Mouse (Mus musculus): ENCODE data around the gene Adgrf1.
"Not testable (repeated sequence)": the region's sequence is repeated elsewhere in the genome, so short reads cannot be mapped to it uniquely, and the experiment has no call there.

The Adgrf1 gene

GRCm38 (mm10) chr17:43266636-43267035 lies 3.5 kb upstream of the Adgrf1 start:
- peak; percentile 66 for DNase-seq (ENCODE audit: low read depth, low spot score)

- peak; percentile 77 for DNase-seq (ENCODE audit: low read depth, low spot score)
These were observed 2.9 kb upstream of the Adgrf1 start for GRCm38 (mm10) chr17:43267046-43267749.

GRCm38 (mm10) chr17:43276220-43276619 lies 6.1 kb downstream of the Adgrf1 start:
- DNase-seq (ENCODE audit: low read depth, low spot score) = no peak

- DNase-seq (ENCODE audit: low read depth, low spot score) = no peak
These were observed 7.1 kb downstream of the Adgrf1 start for GRCm38 (mm10) chr17:43277223-43277622.

- DNase-seq (ENCODE audit: low read depth, low spot score) = no peak
These were observed 9.5 kb downstream of the Adgrf1 start for GRCm38 (mm10) chr17:43279671-43280070.

- no peak for DNase-seq (ENCODE audit: low read depth, low spot score)
These were observed 12.2 kb downstream of the Adgrf1 start for GRCm38 (mm10) chr17:43282353-43282752.

- no peak for DNase-seq (ENCODE audit: low read depth, low spot score)
These were observed 12.7 kb downstream of the Adgrf1 start for GRCm38 (mm10) chr17:43282828-43283227.

- no peak for DNase-seq (ENCODE audit: low read depth, low spot score)
These were observed 29.4 kb downstream of the Adgrf1 start for GRCm38 (mm10) chr17:43299515-43299914.

- no peak for DNase-seq (ENCODE audit: low read depth, low spot score)
These were observed 56.0 kb downstream of the Adgrf1 start for GRCm38 (mm10) chr17:43325986-43326671.

- DNase-seq (ENCODE audit: low read depth, low spot score) = peak; percentile 84
These were observed 56.9 kb downstream of the Adgrf1 start for GRCm38 (mm10) chr17:43326726-43327700.

GRCm38 (mm10) chr17:43327810-43328209 lies 57.7 kb downstream of the Adgrf1 start:
- no peak for DNase-seq (ENCODE audit: low read depth, low spot score)

- peak; percentile 30 for DNase-seq (ENCODE audit: low read depth, low spot score)
These were observed 59.1 kb downstream of the Adgrf1 start for GRCm38 (mm10) chr17:43329216-43329615.

GRCm38 (mm10) chr17:43329761-43330183 lies 59.6 kb downstream of the Adgrf1 start:
- no peak for DNase-seq (ENCODE audit: low read depth, low spot score)

- no peak for DNase-seq (ENCODE audit: low read depth, low spot score)
These were observed 62.6 kb downstream of the Adgrf1 start for GRCm38 (mm10) chr17:43332686-43333085.

GRCm38 (mm10) chr17:43334074-43334473 lies 63.9 kb downstream of the Adgrf1 start:
- no peak for DNase-seq (ENCODE audit: low read depth, low spot score)

GRCm38 (mm10) chr17:43337643-43338042 lies 67.5 kb downstream of the Adgrf1 start:
- DNase-seq (ENCODE audit: low read depth, low spot score) = peak; percentile 14

GRCm38 (mm10) chr17:43338279-43338678 lies 68.2 kb downstream of the Adgrf1 start:
- no peak for DNase-seq (ENCODE audit: low read depth, low spot score)

- DNase-seq (ENCODE audit: low read depth, low spot score) = not testable (repeated sequence)
These were observed 76.4 kb downstream of the Adgrf1 start for GRCm38 (mm10) chr17:43346499-43346898.

- peak; percentile 6 for DNase-seq (ENCODE audit: low read depth, low spot score)
These were observed 87.9 kb downstream of the Adgrf1 start for GRCm38 (mm10) chr17:43357902-43358539.

GRCm38 (mm10) chr17:43359826-43360619 lies 89.9 kb downstream of the Adgrf1 start, which contains the start of gene Adgrf5:
Adgrf5 (plus strand) TSS chr17:43360451.
- no peak for DNase-seq (ENCODE audit: low read depth, low spot score)

Measured in R1 (cell line).